Mouse (Mus musculus) right cerebral cortex, postnatal 14 days (tissue): ENCODE data around the gene Ttc26.
"Not testable (repeated sequence)": the region's sequence is repeated elsewhere in the genome, so short reads cannot be mapped to it uniquely, and the experiment has no call there.

ENCODE experiments used
- DNase-seq: peaks from one replicate; pipeline ENCODE4 v3.0.0; 2022

Gene Ttc26

DNA sequence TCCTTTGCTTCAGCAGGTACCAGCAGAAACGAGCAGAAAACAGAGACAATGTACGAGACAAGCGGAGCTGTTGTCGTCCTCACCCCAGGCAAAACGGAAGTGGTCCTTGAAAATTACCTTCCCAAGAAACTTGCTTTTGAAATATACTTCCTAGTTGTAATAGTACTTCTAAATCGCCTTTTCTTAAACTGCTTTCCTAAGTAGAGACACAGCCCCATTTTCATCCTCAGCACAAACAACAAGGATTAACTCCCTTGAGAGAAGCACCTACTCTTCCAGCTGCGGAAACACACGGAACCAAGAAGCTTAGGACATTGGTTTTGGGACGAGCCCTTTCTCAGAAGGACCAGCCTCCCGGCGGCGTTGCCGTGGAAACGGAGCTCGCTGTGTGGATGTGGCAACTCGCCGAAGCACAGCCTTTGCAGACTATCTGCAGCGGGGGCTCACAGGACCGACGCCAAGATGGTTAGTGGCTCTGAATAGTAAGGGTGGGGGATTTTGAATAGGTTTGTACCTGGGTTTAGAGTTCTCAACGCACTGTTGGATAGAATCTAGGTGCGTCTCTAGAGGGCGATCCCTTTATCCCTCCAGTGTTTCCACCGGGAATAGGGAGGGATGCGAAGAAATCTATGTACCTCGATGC lies at the start of gene Ttc26:
Ttc26 (plus strand) TSS at position 341 of the 643 bp plus-strand sequence.
- peak; percentile 87 for DNase-seq

DNA sequence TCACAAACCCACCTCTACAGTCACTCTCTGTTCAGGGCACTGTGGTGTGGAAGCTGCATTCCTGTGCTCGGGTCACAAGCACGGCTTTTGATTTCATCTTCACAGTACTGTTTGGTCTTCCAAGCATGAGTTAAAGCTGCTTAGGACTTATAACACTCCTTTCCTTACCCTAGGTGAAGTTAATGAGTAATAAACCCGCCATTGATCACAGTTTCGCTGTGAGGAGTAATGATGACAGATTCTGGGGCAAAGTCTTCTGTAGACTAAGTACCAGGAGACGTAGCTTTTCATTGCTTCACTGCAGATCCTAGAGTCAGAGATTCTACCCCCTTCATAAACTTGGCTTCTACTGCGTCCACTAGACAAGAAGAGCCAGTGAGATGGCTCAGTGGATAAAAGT lies 46.0 kb upstream of the Ttc26 start:
- DNase-seq, result no peak

DNA sequence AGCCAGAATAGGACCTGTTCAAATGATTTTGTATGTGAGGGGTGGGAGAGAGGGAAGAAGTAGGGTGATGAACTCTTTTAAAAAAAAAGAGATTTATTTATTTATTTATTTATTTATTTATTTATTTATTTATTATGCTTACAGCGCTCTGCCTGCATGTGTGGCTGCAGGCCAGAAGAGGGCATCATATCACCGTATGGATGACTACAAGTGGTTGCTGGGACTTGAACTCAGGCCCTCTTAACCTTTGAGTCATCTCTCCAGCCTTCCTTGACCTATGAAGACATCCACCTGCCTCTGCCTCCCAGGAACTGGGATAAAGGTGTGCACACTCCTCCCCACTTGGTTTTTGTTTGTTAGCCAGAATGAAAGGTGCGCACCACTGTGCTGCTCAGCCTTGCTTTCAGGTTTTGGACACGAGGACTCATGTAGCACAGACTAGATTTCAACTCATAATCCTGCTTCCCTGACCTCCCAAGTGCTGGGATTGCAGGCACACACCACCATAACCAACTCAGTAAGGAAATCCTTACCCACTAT lies 44.0 kb upstream of the Ttc26 start:
- no peak for DNase-seq

DNA sequence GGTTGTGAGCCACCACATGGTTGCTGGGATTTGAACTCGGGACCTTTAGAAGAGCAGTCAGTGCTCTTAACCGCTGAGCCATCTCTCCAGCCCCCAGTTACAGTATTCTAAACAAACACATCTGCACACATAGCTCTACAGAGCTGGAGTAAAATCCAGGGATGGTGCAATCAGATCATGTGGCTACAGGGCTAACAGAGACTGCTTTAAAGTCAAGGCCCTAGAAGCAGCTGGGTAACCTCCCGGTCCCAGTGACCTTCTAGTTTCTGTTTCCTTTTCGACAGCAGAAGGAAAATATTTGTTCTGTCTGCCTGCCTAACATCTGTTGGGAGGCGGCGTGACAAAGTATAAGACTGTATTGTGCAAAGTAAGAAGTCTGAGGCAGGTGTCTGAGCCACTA lies 43.3 kb upstream of the Ttc26 start:
- no peak for DNase-seq

DNA sequence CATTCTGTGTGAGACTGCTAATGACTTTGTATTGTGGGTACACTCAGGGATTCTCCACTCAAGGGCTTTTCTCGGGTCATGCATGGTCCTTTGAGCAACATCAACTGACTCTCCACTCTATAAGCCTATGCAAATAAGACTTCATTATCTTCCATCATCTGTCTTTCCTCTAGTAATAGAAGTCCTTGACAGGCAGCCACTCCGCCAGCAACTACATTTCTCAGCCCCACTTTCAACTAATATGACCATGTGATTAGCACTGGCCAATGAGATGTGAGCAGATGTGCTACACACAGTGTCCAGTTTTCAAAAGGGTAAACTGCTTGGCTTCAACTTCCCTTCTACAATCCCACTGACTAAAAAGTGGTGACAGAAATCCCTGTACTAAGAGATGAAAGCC lies 42.2 kb upstream of the Ttc26 start:
- no peak for DNase-seq

DNA sequence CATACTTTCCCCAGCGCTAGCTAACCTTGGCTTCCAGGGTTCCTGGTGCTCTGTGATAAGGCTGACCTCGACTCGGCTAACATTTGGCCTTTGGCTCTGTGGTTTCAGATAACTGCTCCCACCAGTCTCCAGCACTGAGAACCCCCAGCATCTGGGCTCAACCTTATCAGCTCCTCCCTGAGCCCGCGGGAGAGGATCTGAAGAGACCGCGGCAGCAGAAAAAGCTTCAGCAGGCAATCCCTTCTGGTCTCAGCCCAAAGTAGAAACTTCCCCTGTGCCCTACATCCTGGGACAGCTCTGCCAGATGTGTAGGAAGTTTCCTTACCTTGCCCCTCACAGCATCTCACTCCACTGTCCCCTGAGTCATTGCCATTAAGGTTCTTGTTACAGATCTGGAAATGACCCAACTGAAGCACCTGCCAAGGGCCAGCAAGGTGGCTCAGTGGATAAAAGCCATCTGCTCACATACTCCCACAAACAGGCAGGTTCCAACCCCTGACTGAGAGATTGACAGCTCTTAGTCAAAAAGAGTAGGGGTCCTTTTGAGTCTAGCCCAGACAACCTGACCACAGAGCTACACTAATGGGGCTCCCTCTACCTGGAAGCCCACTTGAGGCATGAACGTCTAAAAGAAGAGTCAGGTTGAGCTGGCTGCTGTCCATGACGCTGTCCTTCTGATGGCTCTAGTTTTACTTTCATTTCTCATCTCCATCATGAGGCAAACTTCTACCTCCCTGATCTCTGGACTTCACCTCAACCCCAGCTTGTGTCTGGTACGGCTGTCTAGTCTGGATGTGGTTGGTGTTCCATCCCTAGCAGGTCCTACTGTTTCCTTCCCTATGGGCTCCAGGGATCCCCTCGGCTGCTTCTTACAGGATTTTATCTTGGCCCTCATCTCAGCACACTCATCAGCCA lies 39.3 kb upstream of the Ttc26 start:
- DNase-seq, result no peak

DNA sequence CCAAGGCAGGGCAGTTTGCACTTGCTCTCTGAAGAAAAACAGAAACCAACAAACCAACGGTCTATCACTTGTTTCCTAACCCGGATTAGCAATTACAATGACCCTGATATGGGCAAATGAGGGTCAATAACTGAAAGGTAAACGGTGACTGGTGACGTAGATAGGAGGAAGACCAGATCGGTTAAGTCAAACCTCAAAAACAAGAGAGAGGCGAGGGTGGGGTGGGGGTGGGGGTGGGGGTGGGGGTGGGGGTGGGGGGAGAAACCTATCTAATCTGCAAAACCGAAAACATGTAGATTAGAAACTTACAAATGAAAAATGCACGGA lies 38.6 kb upstream of the Ttc26 start:
- no peak for DNase-seq

DNA sequence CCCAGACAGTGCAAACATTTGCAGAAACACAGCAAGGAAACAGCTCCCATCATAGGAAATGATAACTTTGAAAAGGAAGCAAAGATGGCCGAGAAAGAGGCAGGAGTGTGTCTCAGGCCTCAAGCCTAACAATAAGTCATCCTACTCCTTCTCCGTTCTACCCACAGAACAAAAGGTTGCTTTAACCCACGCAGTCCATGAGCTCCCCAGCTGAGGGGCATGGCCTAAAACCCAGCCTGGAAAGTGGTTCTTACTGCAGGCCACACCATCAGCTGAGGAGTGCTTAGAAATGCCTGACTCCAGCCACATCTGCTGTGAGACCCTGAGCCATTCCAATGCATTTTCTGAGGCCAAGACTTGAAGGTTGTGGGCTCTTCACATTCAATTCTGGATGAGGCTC lies 37.7 kb upstream of the Ttc26 start:
- DNase-seq, result no peak

DNA sequence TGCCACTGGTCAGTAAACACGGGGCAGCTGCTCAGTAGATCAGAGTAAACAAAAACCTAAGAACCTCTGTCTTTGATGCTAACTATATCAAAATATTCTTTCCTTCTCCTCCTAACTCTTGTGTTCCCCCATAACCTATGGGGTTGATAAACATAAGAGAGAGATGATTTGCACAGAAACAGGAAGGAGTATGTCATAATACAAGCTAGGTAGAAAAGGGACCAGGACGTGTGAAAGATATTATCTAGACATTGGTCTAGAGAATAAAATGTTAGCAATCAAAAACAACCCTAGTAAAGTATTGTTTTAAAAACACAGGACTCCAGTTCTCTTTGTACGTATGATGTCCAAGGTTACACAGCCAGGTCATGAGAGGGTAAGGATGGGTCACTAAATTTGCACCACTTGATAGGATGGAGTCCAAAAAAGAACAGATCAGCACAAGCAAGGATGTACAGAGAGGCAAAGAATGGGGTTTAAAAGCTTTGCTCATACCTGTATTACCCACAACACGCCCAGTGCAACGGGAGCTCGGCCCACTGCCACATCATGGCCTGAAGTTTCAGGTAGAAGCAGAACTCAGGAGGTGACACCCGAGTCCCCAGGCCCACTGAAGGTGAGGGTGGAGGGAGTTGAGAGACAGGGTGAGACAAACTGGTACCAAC lies 37.1 kb upstream of the Ttc26 start:
- DNase-seq, result no peak

DNA sequence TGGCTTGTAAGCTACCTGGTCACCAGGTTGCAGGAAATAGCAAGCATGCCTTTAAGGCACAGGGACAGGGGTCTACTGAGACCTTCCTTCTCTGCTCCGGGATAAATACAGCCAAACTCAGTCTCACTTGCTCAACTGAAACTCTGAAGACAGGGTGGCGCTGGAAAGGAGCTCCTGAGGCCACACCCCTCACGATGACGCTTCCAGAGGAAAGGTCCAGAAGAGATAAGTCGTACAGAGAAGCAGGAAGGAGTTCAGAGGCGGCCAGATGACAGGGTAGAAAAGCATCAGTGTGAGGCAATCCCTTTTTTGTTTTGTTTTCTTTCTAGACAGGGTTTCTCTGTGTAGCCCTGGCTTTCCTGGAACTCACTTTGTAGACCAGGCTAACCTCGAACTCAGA lies 35.5 kb upstream of the Ttc26 start:
- no peak for DNase-seq

DNA sequence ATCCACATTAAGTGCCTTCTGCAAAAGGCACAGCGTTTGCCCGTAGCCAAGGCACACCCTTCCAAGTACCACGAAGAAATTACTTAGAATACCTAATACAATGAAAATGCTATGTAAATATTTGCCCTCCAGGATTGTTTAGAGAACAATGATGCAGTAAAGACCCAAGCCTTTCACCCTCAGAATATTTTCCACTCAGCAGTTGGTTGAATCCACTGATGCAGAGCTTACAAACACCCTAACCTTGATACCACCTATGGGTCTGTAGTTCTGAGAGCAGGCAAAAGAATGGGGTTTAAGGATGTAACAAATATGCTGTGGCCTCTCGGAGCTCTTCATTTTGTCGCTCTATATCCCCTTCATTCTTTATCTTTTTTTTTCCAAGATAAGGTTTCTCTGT lies 33.4 kb upstream of the Ttc26 start:
- DNase-seq, result no peak

DNA sequence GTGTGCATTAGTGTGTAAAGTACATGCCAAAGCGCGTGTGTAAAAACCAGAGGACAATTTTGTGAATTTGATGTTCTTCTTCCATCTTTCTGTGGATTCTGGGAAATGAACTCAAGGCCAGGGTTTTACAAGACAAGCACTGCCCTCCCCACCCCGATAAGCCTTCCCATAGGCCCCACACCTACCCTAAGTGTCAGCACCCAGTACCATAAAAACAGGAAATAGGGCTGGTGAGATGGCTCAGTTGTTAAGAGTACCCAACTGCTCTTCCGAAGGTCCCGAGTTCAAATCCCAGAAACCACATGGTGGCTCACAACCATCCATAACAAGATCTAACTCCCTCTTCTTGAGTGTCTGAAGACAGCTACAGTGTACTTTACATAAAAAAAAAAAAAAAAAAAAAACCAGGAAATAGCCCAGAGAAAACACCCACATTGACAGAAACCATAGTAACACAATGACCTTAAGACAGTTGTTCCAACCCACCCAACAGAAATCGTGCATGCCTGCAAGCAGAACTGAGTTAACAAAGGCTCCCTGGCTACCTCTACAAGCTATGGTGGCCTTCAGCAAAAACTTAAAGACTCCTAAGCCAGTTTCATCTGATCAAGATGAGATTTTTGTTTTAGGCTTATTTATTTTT lies 32.3 kb upstream of the Ttc26 start:
- no peak for DNase-seq

DNA sequence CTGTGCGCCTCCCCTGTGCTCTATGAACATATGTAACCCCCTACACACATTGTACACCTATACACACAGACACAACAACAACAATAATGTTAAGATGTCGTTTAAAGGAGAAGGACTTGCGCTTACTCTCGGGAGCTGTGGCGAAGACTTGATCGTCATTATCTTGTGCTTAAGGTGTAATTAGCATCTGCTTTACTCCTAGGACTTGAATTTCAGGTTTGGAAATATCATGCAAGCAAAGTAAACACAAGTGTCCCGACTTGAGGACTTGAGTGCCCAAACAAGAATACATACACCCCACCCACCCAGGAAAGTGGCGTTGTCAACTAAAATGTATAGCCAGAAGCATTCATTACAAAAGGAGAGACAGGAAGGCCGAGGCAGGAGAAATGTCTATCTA lies 31.5 kb upstream of the Ttc26 start:
- DNase-seq, result no peak

DNA sequence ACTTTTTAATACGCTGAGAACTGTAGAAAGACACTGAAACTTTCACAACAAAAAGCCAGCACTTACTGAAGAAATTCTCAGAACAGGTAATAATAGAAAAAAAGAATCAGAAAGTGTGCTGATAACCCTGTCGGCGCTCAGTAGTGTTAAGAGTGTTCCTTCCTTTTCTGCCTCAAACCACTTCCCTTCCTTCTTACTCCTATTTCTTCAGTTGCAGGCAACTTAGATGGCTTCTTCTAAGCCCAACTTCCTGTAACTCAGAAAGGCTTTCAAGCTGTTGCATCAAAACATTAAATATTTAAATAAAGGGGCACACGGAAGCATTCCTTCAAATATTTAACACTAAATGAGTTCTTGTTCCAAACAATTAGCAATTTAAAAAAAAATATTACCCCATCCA lies 29.3 kb upstream of the Ttc26 start:
- DNase-seq, result no peak

DNA sequence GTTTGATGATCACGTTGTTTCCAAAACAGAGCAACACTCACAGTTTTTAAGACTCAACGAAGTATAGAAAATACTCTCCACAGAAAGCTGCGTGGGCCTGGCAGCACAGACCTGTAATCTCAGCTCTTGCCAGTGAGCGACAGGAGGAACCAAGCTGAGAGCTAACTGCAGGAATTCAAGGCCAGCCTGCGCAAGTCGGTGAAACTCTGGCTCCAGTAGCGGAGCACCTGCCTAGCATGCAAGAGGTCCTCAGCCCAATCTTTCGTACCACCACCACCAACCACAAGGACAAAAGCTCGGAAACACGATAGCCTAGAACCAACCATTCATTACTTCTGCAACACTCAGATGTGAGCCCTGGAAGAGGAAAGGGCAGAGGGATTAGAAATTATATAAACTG lies 28.8 kb upstream of the Ttc26 start:
- DNase-seq, result no peak

DNA sequence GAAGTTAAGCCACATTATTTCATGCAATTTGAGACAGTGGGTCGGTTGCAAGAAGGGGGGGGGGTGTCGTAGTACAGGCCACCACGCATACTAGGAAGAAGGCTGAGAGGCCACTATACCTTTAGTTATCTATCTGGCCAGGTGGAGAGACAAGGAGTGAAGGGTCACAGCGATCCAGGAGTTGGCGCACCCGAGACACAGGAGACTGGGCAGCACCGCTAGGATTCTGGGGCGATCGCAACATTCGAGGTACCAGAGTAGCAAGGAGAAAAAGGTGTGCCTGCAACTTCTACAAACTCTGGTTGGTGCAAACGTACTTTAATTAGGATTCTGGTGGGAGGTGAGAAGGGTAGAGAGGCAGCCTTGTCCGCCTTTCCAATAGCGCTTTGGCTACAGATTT lies 28.1 kb upstream of the Ttc26 start:
- DNase-seq, result no peak

DNA sequence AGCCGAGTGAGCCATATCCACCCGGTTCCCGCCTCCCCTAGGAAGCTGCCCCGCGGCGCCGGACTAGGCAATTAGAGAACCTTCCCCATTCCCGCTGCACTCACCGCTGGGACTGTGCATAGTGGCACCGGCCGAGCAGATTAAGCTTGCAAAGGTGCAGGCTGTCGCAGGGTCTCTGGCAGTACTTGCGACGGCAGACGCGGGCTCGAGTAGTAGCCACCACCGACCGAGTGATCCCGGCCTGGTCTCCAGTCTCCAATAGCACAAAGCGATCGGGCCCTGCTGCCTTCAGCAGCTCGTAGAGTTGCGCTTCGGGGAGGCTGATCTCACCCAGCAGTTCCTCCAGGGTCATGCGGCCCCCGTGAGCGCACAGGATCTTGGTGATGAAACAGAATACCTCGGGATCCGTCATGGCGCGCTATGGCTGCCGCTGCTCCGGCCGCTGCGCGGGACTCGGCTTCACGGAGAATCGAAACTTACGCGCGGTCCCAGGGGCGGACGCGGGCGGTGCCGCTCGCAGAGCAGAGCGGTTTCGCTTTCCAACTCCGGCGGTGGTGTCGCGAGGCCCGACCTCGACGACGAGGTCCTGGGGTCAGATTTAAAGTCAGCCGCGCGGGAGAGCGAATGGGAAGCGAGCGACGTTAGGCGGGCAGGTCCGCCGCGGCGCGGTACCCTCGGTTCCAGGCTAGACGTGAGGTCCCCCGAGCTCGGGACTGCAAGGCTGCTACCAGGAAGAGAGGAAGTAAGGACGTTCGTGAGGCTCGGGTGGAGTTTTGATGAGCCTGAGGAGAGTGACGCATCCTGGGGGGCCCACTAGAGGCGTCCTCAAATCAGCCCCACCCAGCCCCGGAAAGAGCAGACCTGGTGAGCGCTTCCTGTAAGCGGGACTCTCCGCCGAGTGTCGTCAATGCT lies 27.2 kb upstream of the Ttc26 start, which contains the start of gene Zc3hav1:
Zc3hav1 (minus strand) TSS at position 793 of the 912 bp plus-strand sequence.
- peak; percentile 39 for DNase-seq

DNA sequence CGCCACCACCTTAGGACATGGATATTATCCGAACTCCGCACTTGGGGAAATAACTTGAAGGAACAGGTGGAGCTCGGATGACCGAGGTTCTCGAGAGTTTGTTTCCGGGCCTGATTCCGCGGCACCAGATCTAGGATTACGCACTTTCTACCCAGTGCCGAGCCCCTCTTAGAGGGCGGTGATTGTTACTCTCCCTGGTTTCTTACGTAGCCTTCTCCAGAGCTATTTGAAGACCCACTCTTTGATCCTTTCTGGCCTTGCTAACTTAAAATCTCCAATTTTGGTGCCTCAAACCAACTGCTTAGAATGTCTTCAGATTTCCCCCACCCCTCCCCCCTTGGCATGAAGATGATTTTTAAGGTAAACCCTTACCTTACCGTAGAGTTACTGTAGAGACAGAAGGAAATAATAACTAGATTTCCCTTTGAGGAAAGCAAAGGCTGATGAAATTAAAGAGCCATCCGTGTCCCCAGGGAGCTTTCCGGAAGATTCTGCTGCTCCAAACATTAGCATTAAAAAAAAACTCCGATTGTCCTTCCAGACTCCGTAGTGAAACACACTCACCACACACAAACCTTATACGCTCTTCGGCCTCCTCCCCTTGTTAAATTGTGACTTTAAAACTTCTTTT lies 26.4 kb upstream of the Ttc26 start:
- DNase-seq, result no peak

DNA sequence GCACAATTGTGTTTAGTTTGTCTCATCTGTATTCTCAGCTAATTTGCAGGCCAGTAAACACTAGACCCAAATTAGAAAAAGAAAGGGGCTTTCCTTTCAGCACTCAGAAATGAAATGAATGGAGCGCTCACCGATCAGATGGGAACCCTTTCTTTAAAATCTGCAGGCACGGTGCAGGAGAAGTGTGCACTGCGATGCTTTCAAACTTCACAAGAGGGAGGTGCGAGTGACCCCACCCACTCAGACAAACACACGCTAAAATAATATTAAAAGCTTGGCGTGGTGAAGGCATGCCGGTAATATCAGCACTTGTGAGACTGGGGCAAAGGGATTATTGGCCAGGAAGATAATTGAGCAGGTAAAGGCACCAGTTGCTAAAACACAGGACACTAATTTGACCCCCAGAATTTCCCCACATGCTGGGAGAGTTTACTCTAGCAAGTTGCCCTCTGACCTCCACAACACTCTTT lies 25.9 kb upstream of the Ttc26 start:
- no peak for DNase-seq

DNA sequence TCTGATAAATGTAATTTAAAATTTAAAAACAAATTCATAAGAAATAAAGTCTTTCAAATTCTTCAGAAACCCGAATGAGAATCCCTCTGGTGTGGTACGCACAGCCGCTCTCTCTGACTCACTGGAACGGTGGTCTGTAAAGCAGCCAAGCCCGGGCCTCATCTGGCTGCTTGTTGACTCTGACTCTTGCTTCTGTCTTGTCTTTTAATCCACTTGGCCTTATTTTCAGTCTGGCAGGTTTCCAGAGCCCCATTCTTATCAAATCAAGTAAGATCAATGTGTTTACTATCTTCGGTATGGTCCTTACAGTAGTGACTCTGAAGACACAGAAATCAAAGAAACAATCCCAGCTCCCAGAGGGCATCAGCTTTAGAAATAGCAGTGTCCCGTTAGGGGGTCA lies 25.4 kb upstream of the Ttc26 start:
- no peak for DNase-seq

DNA sequence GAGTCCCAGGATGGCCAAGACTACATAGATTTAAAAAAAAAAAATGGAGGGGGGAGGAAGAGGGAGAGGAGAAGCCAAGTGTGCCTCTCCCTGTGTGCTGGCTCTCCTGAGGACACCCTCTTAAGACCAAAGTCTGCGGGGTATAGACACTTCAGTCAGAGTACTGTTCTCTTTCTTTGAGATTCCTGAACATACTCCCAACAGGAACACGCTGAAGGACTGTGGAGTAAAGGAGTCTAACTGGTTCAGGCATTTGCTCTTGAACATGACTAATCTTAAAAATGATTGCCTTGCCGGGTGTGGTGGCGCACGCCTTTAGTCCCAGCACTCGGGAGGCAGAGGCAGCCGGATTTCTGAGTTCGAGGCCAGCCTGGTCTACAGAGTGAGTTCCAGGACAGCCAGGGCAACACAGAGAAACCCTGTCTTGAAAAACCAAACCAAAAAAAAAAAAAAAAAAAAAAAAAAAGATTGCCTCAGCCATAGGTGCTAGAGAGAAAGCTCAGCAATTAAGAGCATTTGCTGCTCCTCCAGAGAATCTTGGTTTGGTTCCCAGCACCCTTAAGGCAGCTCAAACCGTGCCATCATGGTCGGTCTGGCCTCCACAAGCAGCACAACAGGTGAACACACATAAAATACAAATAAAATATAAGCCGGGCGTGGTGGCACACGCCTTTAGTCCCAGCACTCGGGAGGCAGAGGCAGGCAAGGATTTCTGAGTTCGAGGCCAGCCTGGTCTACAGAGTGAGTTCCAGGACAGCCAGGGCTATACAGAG lies 24.4 kb upstream of the Ttc26 start:
- not testable (repeated sequence) for DNase-seq
